Mouse (Mus musculus) heart, embryonic 10.5 days (tissue): ENCODE results near the gene Ppp1r1c. TPM values are rescaled to one million over a fixed set of nuclear protein-coding genes. Genes with fewer than 3 reads are reported as not detected.

Experiments used
- DNase-seq: peaks from one replicate; pipeline ENCODE4 v3.0.0-alpha.2; 2017; ENCODE audit warnings: low spot score
- H3K27ac ChIP-seq: fragments of 300-500 bp; sonication (generic); 2 replicates; pipeline ENCODE4 v1.5.1; 2016; ENCODE audit warnings: mild to moderate bottlenecking
- H3K27me3 ChIP-seq: fragments of 300-500 bp; sonication (generic); 2 replicates; pipeline ENCODE4 v1.6.1; 2016; ENCODE audit warnings: mild to moderate bottlenecking; ENCODE audit not compliant: poor library complexity, insufficient read depth, severe bottlenecking
- H3K36me3 ChIP-seq: fragments of 300-500 bp; sonication (generic); 2 replicates; pipeline ENCODE4 v1.6.1; 2016; ENCODE audit warnings: mild to moderate bottlenecking, moderate library complexity
- H3K4me1 ChIP-seq: fragments of 300-500 bp; sonication (generic); 2 replicates; pipeline ENCODE4 v1.6.1; 2016; ENCODE audit warnings: mild to moderate bottlenecking
- H3K4me3 ChIP-seq: fragments of 300-500 bp; sonication (generic); 2 replicates; pipeline ENCODE4 v1.5.1; 2016; ENCODE audit warnings: mild to moderate bottlenecking, moderate library complexity
- H3K9me3 ChIP-seq: fragments of 300-500 bp; sonication (generic); 2 replicates; pipeline ENCODE4 v1.6.1; 2016; ENCODE audit warnings: mild to moderate bottlenecking, moderate library complexity
- whole genome bisulfite sequencing: fragments of 180-500 bp; shearing (Covaris S2); methylation state at CpG from one replicate; pipeline ENCODE4 v1.1.7; 2016; 5-methylcytosine and 5-hydroxymethylcytosine counted together
- polyA plus RNA-seq: library from polyadenylated mRNA; unstranded; fragments of >200 nt; fragmentation: Nextera tagmentation; extraction: Ambion mirVana; gene quantifications from 2 replicates; pipeline ENCODE4 v1.2.1, GENCODE M21; 2016

Ppp1r1c gene
- polyA plus RNA-seq: not detected in 2 replicates

GRCm38 (mm10) chr2:79707575-79707974 lies at the start of gene Ppp1r1c:
Gene Ppp1r1c, plus strand, starts transcription at chr2:79707780.
- H3K4me1 ChIP-seq: no peaks in the 10 kb centered on the region
- DNase-seq: no peak
- H3K9me3 ChIP-seq: no peaks in the 10 kb centered on the region
- no peaks in the 10 kb centered on the region for H3K27me3 ChIP-seq
- H3K27ac ChIP-seq: no peak within 1 kb of the TSS
- no peaks in the 10 kb centered on the region for H3K36me3 ChIP-seq
- no peak within 1 kb of the TSS for H3K4me3 ChIP-seq
- WGBS: 88% methylated on average over 6 of the region's 6 CpGs

- Histone ChIP-seq H3K27me3 (no peaks in the 10 kb centered on the region), H3K4me1 (no peaks in the 10 kb centered on the region), H3K27ac (no peak overlapping the region), H3K4me3 (no peak overlapping the region), H3K9me3 (no peaks in the 10 kb centered on the region), H3K36me3 (peaks cover 79% of the 10 kb centered on the region)
- WGBS: 93% methylated on average over 12 of the region's 12 CpGs
- no peak for DNase-seq
These were observed 47.0 kb upstream of the Ppp1r1c start for GRCm38 (mm10) chr2:79660417-79661185.

- Histone ChIP-seq H3K27ac (no peak overlapping the region), H3K27me3 (no peaks in the 10 kb centered on the region), H3K4me1 (no peaks in the 10 kb centered on the region), H3K4me3 (no peak overlapping the region), H3K36me3 (peaks cover 73% of the 10 kb centered on the region), H3K9me3 (no peaks in the 10 kb centered on the region)
- DNase-seq: no peak
- WGBS: 39% methylated on average over 7 of the region's 7 CpGs
These were observed 46.0 kb upstream of the Ppp1r1c start for GRCm38 (mm10) chr2:79661486-79662104.

- Histone ChIP-seq H3K4me3 (no peak overlapping the region), H3K27me3 (no peaks in the 10 kb centered on the region), H3K9me3 (no peaks in the 10 kb centered on the region), H3K36me3 (peaks cover 49% of the 10 kb centered on the region), H3K27ac (no peak overlapping the region), H3K4me1 (no peaks in the 10 kb centered on the region)
- 89% methylated on average over 3 of the region's 3 CpGs for WGBS
- no peak for DNase-seq
These were observed 42.9 kb upstream of the Ppp1r1c start for GRCm38 (mm10) chr2:79664532-79665286.

GRCm38 (mm10) chr2:79665492-79665891 lies 42.1 kb upstream of the Ppp1r1c start:
- H3K4me3 ChIP-seq: no peak overlapping the region
- WGBS: 75% methylated on average over 3 of the region's 3 CpGs
- no peaks in the 10 kb centered on the region for H3K27me3 ChIP-seq
- no peak for DNase-seq
- H3K9me3 ChIP-seq: no peaks in the 10 kb centered on the region
- H3K4me1 ChIP-seq: no peaks in the 10 kb centered on the region
- peaks cover 42% of the 10 kb centered on the region for H3K36me3 ChIP-seq
- H3K27ac ChIP-seq: no peak overlapping the region

GRCm38 (mm10) chr2:79675266-79675665 lies 32.3 kb upstream of the Ppp1r1c start:
- DNase-seq: no peak
- Histone ChIP-seq H3K27ac (no peak overlapping the region), H3K9me3 (no peaks in the 10 kb centered on the region), H3K4me3 (no peak overlapping the region), H3K4me1 (no peaks in the 10 kb centered on the region), H3K36me3 (peaks cover 28% of the 10 kb centered on the region; the same call in 1 of the 2 replicates), H3K27me3 (no peaks in the 10 kb centered on the region)
- WGBS: 93% methylated on average over 3 of the region's 3 CpGs

- H3K4me3 ChIP-seq: no peak overlapping the region
- WGBS: 80% methylated on average over 1 of the region's 1 CpGs
- no peak overlapping the region for H3K27ac ChIP-seq
- peaks cover 16% of the 10 kb centered on the region; the same call in 1 of the 2 replicates for H3K36me3 ChIP-seq
- no peak for DNase-seq
- H3K27me3 ChIP-seq: no peaks in the 10 kb centered on the region
- H3K9me3 ChIP-seq: no peaks in the 10 kb centered on the region
- H3K4me1 ChIP-seq: no peaks in the 10 kb centered on the region
These were observed 29.8 kb upstream of the Ppp1r1c start for GRCm38 (mm10) chr2:79677663-79678257.

- no peaks in the 10 kb centered on the region for H3K9me3 ChIP-seq
- DNase-seq: no peak
- H3K4me1 ChIP-seq: no peaks in the 10 kb centered on the region
- WGBS: 62% methylated on average over 4 of the region's 4 CpGs
- H3K27me3 ChIP-seq: no peaks in the 10 kb centered on the region
- H3K27ac ChIP-seq: no peak overlapping the region
- H3K4me3 ChIP-seq: no peak overlapping the region
- no peaks in the 10 kb centered on the region for H3K36me3 ChIP-seq
These were observed 25.9 kb upstream of the Ppp1r1c start for GRCm38 (mm10) chr2:79681672-79682071.

GRCm38 (mm10) chr2:79683258-79683657 lies 24.3 kb upstream of the Ppp1r1c start:
- Histone ChIP-seq H3K9me3 (no peaks in the 10 kb centered on the region), H3K4me3 (no peak overlapping the region), H3K4me1 (no peaks in the 10 kb centered on the region), H3K27ac (no peak overlapping the region), H3K27me3 (no peaks in the 10 kb centered on the region), H3K36me3 (no peaks in the 10 kb centered on the region)
- 87% methylated on average over 4 of the region's 4 CpGs for WGBS
- DNase-seq: no peak

GRCm38 (mm10) chr2:79690838-79691237 lies 16.7 kb upstream of the Ppp1r1c start:
- no peak for DNase-seq
- H3K9me3 ChIP-seq: no peaks in the 10 kb centered on the region
- no peak overlapping the region for H3K27ac ChIP-seq
- H3K4me1 ChIP-seq: no peaks in the 10 kb centered on the region
- no peaks in the 10 kb centered on the region for H3K27me3 ChIP-seq
- no peaks in the 10 kb centered on the region for H3K36me3 ChIP-seq
- 56% methylated on average over 3 of the region's 3 CpGs for WGBS
- no peak overlapping the region for H3K4me3 ChIP-seq

GRCm38 (mm10) chr2:79695190-79695589 lies 12.4 kb upstream of the Ppp1r1c start:
- DNase-seq: no peak
- no peaks in the 10 kb centered on the region for H3K4me1 ChIP-seq
- H3K27ac ChIP-seq: no peak overlapping the region
- WGBS: 83% methylated on average over 4 of the region's 4 CpGs
- no peaks in the 10 kb centered on the region for H3K36me3 ChIP-seq
- H3K27me3 ChIP-seq: no peaks in the 10 kb centered on the region
- H3K4me3 ChIP-seq: no peak overlapping the region
- H3K9me3 ChIP-seq: no peaks in the 10 kb centered on the region

- no peaks in the 10 kb centered on the region for H3K36me3 ChIP-seq
These were observed 11.6 kb upstream of the Ppp1r1c start for GRCm38 (mm10) chr2:79695939-79696338.

More at GRCm38 (mm10) chr2:79695939-79696338, 11.6 kb upstream of the Ppp1r1c start:
- Histone ChIP-seq H3K4me3 (no peak overlapping the region), H3K9me3 (no peaks in the 10 kb centered on the region), H3K27ac (no peak overlapping the region), H3K27me3 (no peaks in the 10 kb centered on the region), H3K4me1 (no peaks in the 10 kb centered on the region)
- WGBS: 89% methylated on average over 12 of the region's 12 CpGs
- no peak for DNase-seq
